Mouse (Mus musculus): Measurements from ENCODE around the gene Recql5.

DNA sequence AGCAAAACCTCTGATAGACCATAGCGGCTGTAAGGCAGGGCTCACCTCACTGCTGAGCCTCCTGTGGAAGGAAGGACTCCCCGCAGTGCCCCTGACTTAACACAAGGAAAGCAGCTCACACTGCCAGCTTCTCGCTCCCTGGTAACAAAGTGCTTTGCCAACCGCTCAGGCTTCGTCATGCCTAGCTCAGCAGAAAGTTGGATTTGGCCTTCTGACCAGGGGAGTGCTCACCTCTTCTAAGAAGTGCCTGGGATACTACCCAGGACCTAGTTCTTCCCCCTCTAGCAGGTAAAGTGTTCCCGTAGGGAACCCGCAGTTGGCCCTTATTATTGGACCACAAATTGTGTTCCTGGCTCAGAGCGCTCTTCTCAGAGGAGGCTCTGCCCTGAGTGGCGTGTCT is 25.7 kb upstream of the Recql5 start:
- TF ChIP-seq POLR2A (IDR thresholded peaks at IDR 0.05; ENCODE audit: low read depth, low read length): no peak
- no peak for TF ChIP-seq CTCF (IDR thresholded peaks at IDR 0.05; ENCODE audit: borderline replicate concordance, insufficient read depth, low read length)

All from embryonic fibroblast, embryonic 13.5 days (primary cell).